Comparison of ENCODE assay signal across 19 mouse cellular contexts in the genomic region with DNA sequence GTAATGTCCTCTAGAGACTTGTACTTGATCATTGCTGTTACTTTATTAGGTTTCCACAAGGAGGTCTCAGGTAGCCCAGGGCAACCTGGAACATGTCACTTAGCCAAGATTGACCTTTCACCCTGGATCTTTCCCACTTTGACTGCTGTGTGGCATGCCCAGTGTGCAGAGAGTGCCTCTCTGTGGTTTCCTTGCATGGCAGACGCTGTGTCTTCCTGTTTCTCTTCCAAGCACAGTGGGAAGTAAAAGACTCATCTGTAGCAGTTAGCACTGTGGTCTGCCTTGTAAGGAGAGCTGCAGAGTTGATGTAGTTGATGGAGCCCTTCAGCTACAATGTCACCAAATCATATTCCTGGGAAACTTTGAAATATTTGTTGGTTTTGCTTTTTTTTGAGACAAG. TPM values are rescaled to one million over a fixed set of nuclear protein-coding genes. Genes with fewer than 3 reads are reported as not detected.
A peak's percentile ranks its signal among the peaks of the same experiment; 100 is the strongest.
DNase-seq lines count a peak whose midpoint lies in the region; ATAC-seq and TF ChIP-seq lines count a peak whose summit lies in the region.
"Had no signal": no experiment of that assay in that cellular context is flagged by ENCODE, and none has a peak within 500 bp of the region (broad histone marks: within the 10 kb centered on the region; RNA-seq: fewer than 3 reads in every experiment).

No protein-coding gene starts in this region.

- H3K4me1 ChIP-seq in CH12.LX (ENCODE audit: control insufficient read depth in 1 of 2, insufficient read depth in 2 of 2): peaks cover 3 to 29% of the 10 kb centered on the region in 2 experiments; a peak in 3 of 4 replicates
- H3K4me1 ChIP-seq in megakaryocyte, embryonic 14.5 days: peaks cover 24% of the 10 kb centered on the region
- H3K4me1 ChIP-seq in stomach, postnatal 0 days (replicated peaks; ENCODE audit: control insufficient read depth, insufficient read depth): no peaks in the 10 kb centered on the region
- no peaks in the 10 kb centered on the region for H3K4me1 ChIP-seq in kidney, adult 2 months (ENCODE audit: control insufficient read depth, insufficient read depth, low read length)
- H3K4me1 ChIP-seq: heart, embryonic 12.5 days; hindbrain, embryonic 15.5 days had no signal

- H3K4me3 ChIP-seq in CH12.LX (replicated peaks in 1 of 3; ENCODE audit: low read depth in 2 of 3, low read length in 2 of 3, poor library complexity in 1 of 3): no peak overlapping the region
- H3K4me3 ChIP-seq in megakaryocyte, embryonic 14.5 days (replicated peaks): peak overlapping the region; percentile 1
- H3K4me3 ChIP-seq in stomach, postnatal 0 days (ENCODE audit: low read depth, low read length): no peak overlapping the region
- H3K4me3 ChIP-seq in kidney, adult 2 months (ENCODE audit: insufficient read depth, low read depth, low read length): no peak overlapping the region
- H3K4me3 ChIP-seq: gastrocnemius, adult 2 months; heart, adult 2 months; heart, embryonic 12.5 days; hindbrain, embryonic 15.5 days had no signal

- no peak for TF ChIP-seq RAD21 in CH12.LX (IDR thresholded peaks at IDR 0.05; ENCODE audit: low read depth, low read length)

- TF ChIP-seq POLR2A in CH12.LX (IDR thresholded peaks at IDR 0.05; ENCODE audit: low read depth, low read length): no peak
- no peak for TF ChIP-seq POLR2A in kidney, adult 2 months (IDR thresholded peaks at IDR 0.05; ENCODE audit: low read depth, low read length)

- H3K79me2 ChIP-seq in CH12.LX (replicated peaks; ENCODE audit: control insufficient read depth, extremely low read depth, insufficient read depth, poor library complexity, severe bottlenecking): no peaks in the 10 kb centered on the region

- H3K36me3 ChIP-seq in CH12.LX (replicated peaks in 1 of 2; ENCODE audit: control insufficient read depth in 1 of 2, insufficient read depth in 1 of 2, low read length in 1 of 2): peaks cover 53 to 85% of the 10 kb centered on the region in 2 experiments
- H3K36me3 ChIP-seq in megakaryocyte, embryonic 14.5 days (replicated peaks; ENCODE audit: low read length): peaks cover 88% of the 10 kb centered on the region
- H3K36me3 ChIP-seq in stomach, postnatal 0 days (ENCODE audit: control insufficient read depth, insufficient read depth, low read length): peaks cover 20% of the 10 kb centered on the region
- H3K36me3 ChIP-seq in kidney, adult 2 months (ENCODE audit: control insufficient read depth, insufficient read depth, low read length): peaks cover 5% of the 10 kb centered on the region

- in situ Hi-C loops in CH12.LX (cut with MboI; ENCODE audit: low pct_ligation_motif_present, low pct_unique_long_range_greater_than_20kb, low sequenced_read_pairs): no loop called here

- no peaks in the 10 kb centered on the region for H3K27me3 ChIP-seq in CH12.LX (replicated peaks)
- H3K27me3 ChIP-seq in megakaryocyte, embryonic 14.5 days (replicated peaks): no peaks in the 10 kb centered on the region
- H3K27me3 ChIP-seq in stomach, postnatal 0 days (ENCODE audit: control insufficient read depth, insufficient read depth, low read length): no peaks in the 10 kb centered on the region
- H3K27me3 ChIP-seq in kidney, adult 2 months (replicated peaks; ENCODE audit: control insufficient read depth, insufficient read depth, low read length): no peaks in the 10 kb centered on the region
- H3K27me3 ChIP-seq: heart, embryonic 12.5 days; hindbrain, embryonic 15.5 days had no signal

- peak; percentile 73 for ATAC-seq in common myeloid progenitor, adult 5-6 weeks (replicated peaks; ENCODE audit: low read depth, poor library complexity, severe bottlenecking)
- ATAC-seq in stomach, postnatal 0 days (ENCODE audit: low FRiP score, low TSS enrichment): no peak
- ATAC-seq: CD4-positive, CD25-positive, alpha-beta regulatory T cell, adult 4 months; forebrain, embryonic 14.5 days had no signal

- peak; percentile 9 for DNase-seq in CH12.LX (ENCODE audit: extremely low read depth)
- DNase-seq in stomach, postnatal 0 days (ENCODE audit: low spot score): no peak
- DNase-seq in kidney, adult 2 months: no peak
- DNase-seq in testis, postnatal 10 days (ENCODE audit: low spot score): no peak
- DNase-seq: adrenal gland, postnatal 10 days; B cell, adult 2 months; cerebellum, adult 11-12 months; cerebellum, adult 9-10 months; cerebellum, postnatal 25 days; gastrocnemius, adult 2 months; gastrocnemius, postnatal 25 days; heart, adult 2 months; heart, postnatal 36 days had no signal

- no peak for TF ChIP-seq CTCF in CH12.LX (conservative IDR thresholded peaks at IDR 0.05 in 1 of 2, IDR thresholded peaks at IDR 0.05 in 1 of 2; ENCODE audit: low read depth in 2 of 2, low read length in 2 of 2)
- no peak for TF ChIP-seq CTCF in stomach, postnatal 0 days (IDR thresholded peaks at IDR 0.05; ENCODE audit: low read depth)
- TF ChIP-seq CTCF in kidney, adult 2 months (conservative IDR thresholded peaks at IDR 0.05; ENCODE audit: insufficient read depth, insufficient read length, low read depth, low read length): no peak

- TF ChIP-seq EP300 in CH12.LX (IDR thresholded peaks at IDR 0.05; ENCODE audit: low read length): no peak
- TF ChIP-seq EP300 in stomach, postnatal 0 days (optimal IDR thresholded peaks at IDR 0.05): no peak

- no peaks in the 10 kb centered on the region for H3K9me3 ChIP-seq in CH12.LX (replicated peaks; ENCODE audit: low read length)
- H3K9me3 ChIP-seq in megakaryocyte, embryonic 14.5 days: no peaks in the 10 kb centered on the region
- no peaks in the 10 kb centered on the region for H3K9me3 ChIP-seq in stomach, postnatal 0 days (ENCODE audit: control insufficient read depth, low read length)
- H3K9me3 ChIP-seq: heart, embryonic 12.5 days; hindbrain, embryonic 15.5 days had no signal

- 74% methylated on average over 1 of the region's 1 CpGs for WGBS in stomach, postnatal 0 days
- 78% methylated on average over 1 of the region's 1 CpGs for WGBS in kidney, adult 2 months

- no peak overlapping the region for H3K4me2 ChIP-seq in CH12.LX (ENCODE audit: insufficient read depth, low read depth, poor library complexity, severe bottlenecking)
- H3K4me2 ChIP-seq in stomach, postnatal 0 days (replicated peaks; ENCODE audit: low read depth): no peak overlapping the region
- H3K4me2 ChIP-seq: heart, embryonic 12.5 days; hindbrain, embryonic 15.5 days had no signal

- dilution Hi-C loops in CH12.LX (cut with MboI; ENCODE audit: extremely low pct_ligation_motif_present, extremely low pct_unique_long_range_greater_than_20kb, low sequenced_read_pairs): no loop called here

- no peak overlapping the region for H3K27ac ChIP-seq in CH12.LX (ENCODE audit: insufficient read depth, low read depth)
- no peak overlapping the region for H3K27ac ChIP-seq in stomach, postnatal 0 days (replicated peaks)
- no peak overlapping the region for H3K27ac ChIP-seq in kidney, adult 2 months (ENCODE audit: insufficient read depth, low read depth, low read length)
- H3K27ac ChIP-seq: gastrocnemius, adult 2 months; heart, adult 2 months; hindbrain, embryonic 15.5 days had no signal

- H3K9ac ChIP-seq in CH12.LX (ENCODE audit: insufficient read depth, low read depth): no peak overlapping the region
- H3K9ac ChIP-seq in stomach, postnatal 0 days (ENCODE audit: low read length): no peak overlapping the region
- H3K9ac ChIP-seq: heart, embryonic 12.5 days; hindbrain, embryonic 15.5 days had no signal

TF ChIP-seq in CH12.LX, 34 proteins besides CTCF, POLR2A, EP300 and RAD21:
- TF ChIP-seq JUND (conservative IDR thresholded peaks at IDR 0.05; ENCODE audit: low read depth, low read length) (no peak), KAT2A (IDR thresholded peaks at IDR 0.05; ENCODE audit: insufficient replicate concordance, low read length) (no peak), USF2 (conservative IDR thresholded peaks at IDR 0.05; ENCODE audit: low read depth, low read length) (no peak), JUN (IDR thresholded peaks at IDR 0.05; ENCODE audit: insufficient read depth, low read depth, low read length) (no peak), E2F4 (IDR thresholded peaks at IDR 0.05; ENCODE audit: insufficient replicate concordance, low read depth, low read length) (no peak), TCF12 (IDR thresholded peaks at IDR 0.05; ENCODE audit: low read depth, low read length) (no peak), MYC (IDR thresholded peaks at IDR 0.05; ENCODE audit: low read depth, low read length) (no peak), HCFC1 (IDR thresholded peaks at IDR 0.05; ENCODE audit: low read depth, low read length) (no peak), POLR2AphosphoS2 (IDR thresholded peaks at IDR 0.05; ENCODE audit: low read depth, low read length) (no peak), RCOR1 (conservative IDR thresholded peaks at IDR 0.05; ENCODE audit: low read depth, low read length) (no peak)

RNA-seq across cellular contexts. Expression of gene Slc30a6, which starts 19.3 kb away (rescaled TPM):
- 16.2 and 16.8 TPM in 2 replicates for total RNA-seq in CH12.LX (2012; rRNA removed)
- 27.2 and 31.5 TPM in 2 replicates for total RNA-seq in CH12.LX (2014; rRNA removed)
- polyA plus RNA-seq in CH12.LX (2012; ENCODE audit: insufficient read length, low read depth): 17.1 and 19.7 TPM in 2 replicates
- 9.1 and 13.8 TPM in 2 replicates for total RNA-seq in common myeloid progenitor, adult 5-6 weeks (2017)
- polyA plus RNA-seq in megakaryocyte, embryonic 14.5 days (2012; ENCODE audit: insufficient read depth, low replicate concordance): 1.3 TPM in 1 of 2 replicates, not detected in the other
- polyA plus RNA-seq in stomach, postnatal 0 days (2015; fragmentation: Nextera tagmentation; extraction: Ambion mirVana): 27.4 and 29.4 TPM in 2 replicates
- 27.0 and 30.6 TPM in 2 replicates for polyA plus RNA-seq in kidney, adult 2 months (2012; rRNA removed)

RNA-seq across cellular contexts. Expression of gene Nlrc4, which starts 44.3 kb away (rescaled TPM):
- total RNA-seq in CH12.LX (2012; rRNA removed) (1.9 and 2.0 TPM in 2 replicates), CH12.LX (2014; rRNA removed) (3.3 and 4.3 TPM in 2 replicates)
- 5.9 and 6.0 TPM in 2 replicates for polyA plus RNA-seq in CH12.LX (2012; ENCODE audit: insufficient read length, low read depth)
- total RNA-seq in common myeloid progenitor, adult 5-6 weeks (2017): 6.9 and 7.1 TPM in 2 replicates
- polyA plus RNA-seq in megakaryocyte, embryonic 14.5 days (2012; ENCODE audit: insufficient read depth, low replicate concordance): 0.43 TPM in 1 of 2 replicates, not detected in the other
- polyA plus RNA-seq in stomach, postnatal 0 days (2015; fragmentation: Nextera tagmentation; extraction: Ambion mirVana): 5.4 and 5.5 TPM in 2 replicates
- polyA plus RNA-seq in kidney, adult 2 months (2012; rRNA removed): 0.08 and 0.28 TPM in 2 replicates
